8 mouse cellular contexts compared by ENCODE assay signal in the genomic region with DNA sequence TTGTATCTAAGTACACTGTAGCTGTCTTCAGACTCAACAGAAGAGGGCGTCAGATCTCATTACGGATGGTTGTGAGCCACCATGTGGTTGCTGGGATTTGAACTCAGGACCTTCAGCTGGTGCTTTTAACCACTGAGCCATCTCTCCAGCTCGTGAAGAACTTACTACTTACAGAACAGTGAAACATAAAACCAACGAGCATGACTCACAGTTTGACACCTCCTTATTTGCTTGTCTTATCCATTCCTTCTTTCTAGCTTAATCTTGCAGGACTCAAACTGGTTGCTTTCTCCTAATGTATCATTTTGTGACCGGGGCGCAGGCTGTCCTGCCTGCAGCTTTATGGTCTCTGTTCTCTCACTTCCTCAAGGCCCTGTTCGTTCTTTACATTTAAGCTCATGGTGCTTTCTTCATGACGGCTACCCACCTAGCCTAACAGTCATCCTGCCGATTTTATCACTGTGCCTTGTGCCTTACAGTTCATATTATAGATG. TPM values are rescaled to one million over a fixed set of nuclear protein-coding genes. Genes with fewer than 3 reads are reported as not detected.
A peak's percentile ranks its signal among the peaks of the same experiment; 100 is the strongest.
DNase-seq lines count a peak whose midpoint lies in the region; ATAC-seq and TF ChIP-seq lines count a peak whose summit lies in the region.

No protein-coding gene starts in this region.

- no peak for TF ChIP-seq POLR2A in spleen, adult 2 months (IDR thresholded peaks at IDR 0.05; ENCODE audit: low read depth, low read length)

- no peak overlapping the region for H3K9ac ChIP-seq in intestine, embryonic 14.5 days (ENCODE audit: low read length)

- no peak for DNase-seq in spleen, adult 2 months (ENCODE audit: low read depth in 1 of 2, low spot score in 2 of 2)
- DNase-seq in spleen, adult 18-20 months = no peak
- DNase-seq in c-Kit-positive CD71-positive TER-119-negative erythroid progenitor cells, embryonic 14.5 days (ENCODE audit: low read depth) = peak; percentile 24
- DNase-seq in intestine, embryonic 14.5 days (ENCODE audit: low spot score) = no peak
- DNase-seq in splenic B cell, adult 2 months (ENCODE audit: low read depth, low spot score) = peak; percentile 47
- no peak for DNase-seq in layer of hippocampus, postnatal 14 days (ENCODE audit: low spot score in 2 of 2)
- no peak for DNase-seq in urinary bladder, postnatal 10 days (ENCODE audit: low spot score)
- no peak for DNase-seq in cerebellum, postnatal 4 days (ENCODE audit: low spot score in 2 of 2)

- H3K4me2 ChIP-seq in intestine, embryonic 14.5 days (ENCODE audit: low read length) = peak overlapping the region; percentile 54

- H3K27ac ChIP-seq in spleen, adult 2 months (ENCODE audit: insufficient read depth, low read length) = peak overlapping the region; percentile 14
- H3K27ac ChIP-seq in intestine, embryonic 14.5 days (ENCODE audit: low read depth) = peak overlapping the region; percentile 94; the same call in 1 of the 2 replicates

- H3K9me3 ChIP-seq in intestine, embryonic 14.5 days (ENCODE audit: control insufficient read depth, low read length) = no peaks in the 10 kb centered on the region

- no peaks in the 10 kb centered on the region for H3K36me3 ChIP-seq in spleen, adult 2 months (ENCODE audit: control insufficient read depth, insufficient read depth, low read length)
- no peaks in the 10 kb centered on the region for H3K36me3 ChIP-seq in intestine, embryonic 14.5 days (ENCODE audit: control insufficient read depth, insufficient read depth, low read length)
- no peaks in the 10 kb centered on the region for H3K36me3 ChIP-seq in splenic B cell, adult 2 months (ENCODE audit: control insufficient read depth, insufficient read depth, low read length, poor library complexity, severe bottlenecking)

- TF ChIP-seq CTCF in spleen, adult 2 months (IDR thresholded peaks at IDR 0.05; ENCODE audit: extremely low read depth, insufficient read depth, insufficient read length, insufficient replicate concordance) = no peak

- no peak overlapping the region for H3K4me3 ChIP-seq in spleen, adult 2 months (ENCODE audit: extremely low read depth, insufficient read depth, insufficient read length)
- no peak overlapping the region for H3K4me3 ChIP-seq in intestine, embryonic 14.5 days (ENCODE audit: low read depth, low read length)

- peaks cover 6% of the 10 kb centered on the region for H3K4me1 ChIP-seq in spleen, adult 2 months (ENCODE audit: control insufficient read depth, insufficient read depth, insufficient read length)
- peaks cover 15% of the 10 kb centered on the region; the same call in 1 of the 2 replicates for H3K4me1 ChIP-seq in intestine, embryonic 14.5 days (replicated peaks; ENCODE audit: control insufficient read depth, insufficient read depth, low read length)

- H3K27me3 ChIP-seq in spleen, adult 2 months (ENCODE audit: control insufficient read depth, insufficient read depth, low read length) = no peaks in the 10 kb centered on the region
- no peaks in the 10 kb centered on the region for H3K27me3 ChIP-seq in intestine, embryonic 14.5 days (replicated peaks; ENCODE audit: control insufficient read depth, insufficient read depth, low read length)
- no peaks in the 10 kb centered on the region for H3K27me3 ChIP-seq in splenic B cell, adult 2 months (ENCODE audit: control insufficient read depth, insufficient read depth, low read length, poor library complexity, severe bottlenecking)

- ATAC-seq in intestine, embryonic 14.5 days (replicated peaks; ENCODE audit: low FRiP score, low TSS enrichment, low read depth) = no peak

- WGBS in spleen, adult 2 months = 46% methylated on average over 9 of the region's 9 CpGs
- 66% methylated on average over 9 of the region's 9 CpGs for WGBS in intestine, embryonic 14.5 days

RNA-seq across cellular contexts. Expression of a gene that starts 8.1 kb away (rescaled TPM):
- 10.7 and 12.6 TPM in 2 replicates for polyA plus RNA-seq in spleen, adult 2 months (2012; rRNA removed)
- 8.7 and 9.0 TPM in 2 replicates for polyA plus RNA-seq in intestine, embryonic 14.5 days (2014; fragmentation: Nextera tagmentation; extraction: Ambion mirVana)
- total RNA-seq in layer of hippocampus, postnatal 14 days (2021) = 10 to 100 TPM; 27.2 to 27.3 TPM

RNA-seq across cellular contexts. Expression of a gene that starts 45.5 kb away (rescaled TPM):
- polyA plus RNA-seq in spleen, adult 2 months (2012; rRNA removed) = 4.1 and 5.3 TPM in 2 replicates
- 77.6 and 90.5 TPM in 2 replicates for polyA plus RNA-seq in intestine, embryonic 14.5 days (2014; fragmentation: Nextera tagmentation; extraction: Ambion mirVana)
- 10 to 100 TPM; 48.8 to 53.7 TPM for total RNA-seq in layer of hippocampus, postnatal 14 days (2021)

Comparison
In these comparisons a context has a peak if more than half of its experiments do, and no peak if none do; other contexts are left out.
1. DNase-seq: peak in c-Kit-positive CD71-positive TER-119-negative erythroid progenitor cells, embryonic 14.5 days (single experiment) and splenic B cell, adult 2 months (single experiment); none in spleen, adult 2 months (0 of 2), spleen, adult 18-20 months (0 of 2), intestine, embryonic 14.5 days (single experiment), layer of hippocampus, postnatal 14 days (0 of 2), urinary bladder, postnatal 10 days (single experiment) and cerebellum, postnatal 4 days (0 of 2).
2. RNA of a gene that starts 45.5 kb away (polyA plus RNA-seq): 77.6 to 90.5 TPM in intestine, embryonic 14.5 days; 4.1 to 5.3 TPM in spleen, adult 2 months; every median in the first group is over 10 times any median in the second.